Mouse (Mus musculus) MEL (cell line): ENCODE data around the gene Igf2r. TPM values are rescaled to one million over a fixed set of nuclear protein-coding genes. Genes with fewer than 3 reads are reported as not detected.

Source experiments
- DNase-seq: peaks from one replicate; pipeline ENCODE4 v3.0.0; 2011; ENCODE audit warnings: low read depth, low spot score
- H3K27ac ChIP-seq: 2 replicates; pipeline ENCODE4 v1.5.1; 2012; ENCODE audit warnings: low read depth, mild to moderate bottlenecking, control low read depth, low read length, moderate library complexity; ENCODE audit not compliant: control insufficient read depth
- H3K27me3 ChIP-seq, 2 experiments: fragments of 150-350 bp in 1 of 2; sonication (generic) in 1 of 2; 2 replicates each; pipeline ENCODE4 v1.6.1; 2012; ENCODE audit warnings: low read length in 2 of 2, mild to moderate bottlenecking in 2 of 2, improper control_type of control experiment in 1 of 2, moderate library complexity in 1 of 2; ENCODE audit not compliant: insufficient read depth in 2 of 2, control insufficient read depth in 1 of 2
- H3K36me3 ChIP-seq, 2 experiments: 2 replicates each; pipeline ENCODE4 v1.6.1; 2012 to 2014; ENCODE audit warnings: low read length in 2 of 2, improper control_type of control experiment in 1 of 2, inconsistent platforms in 1 of 2, mild to moderate bottlenecking in 1 of 2; ENCODE audit not compliant: insufficient read depth in 2 of 2, control insufficient read depth in 1 of 2
- H3K4me1 ChIP-seq, 2 experiments: fragments of 150-350 bp in 1 of 2; sonication (generic) in 1 of 2; 2 replicates each; pipeline ENCODE4 v1.6.1; 2012; ENCODE audit warnings: low read length in 2 of 2, improper control_type of control experiment in 1 of 2, mild to moderate bottlenecking in 1 of 2; ENCODE audit not compliant: insufficient read depth in 2 of 2, control insufficient read depth in 1 of 2
- H3K4me3 ChIP-seq, 2 experiments: fragments of 150-350 bp in 1 of 2; sonication (generic) in 1 of 2; 2 replicates each; pipeline ENCODE4 v1.5.1; 2012; ENCODE audit warnings: low read depth in 2 of 2, low read length in 2 of 2, mild to moderate bottlenecking in 2 of 2, moderate library complexity in 2 of 2, control low read depth in 1 of 2, improper control_type of control experiment in 1 of 2; ENCODE audit not compliant: control insufficient read depth in 1 of 2, insufficient read depth in 1 of 2
- H3K79me2 ChIP-seq: 2 replicates; pipeline ENCODE4 v1.6.1; 2012; ENCODE audit warnings: mild to moderate bottlenecking, low read length, moderate library complexity; ENCODE audit not compliant: control insufficient read depth, poor library complexity, insufficient read depth
- H3K9ac ChIP-seq: 2 replicates; pipeline ENCODE4 v1.6.1; 2012; ENCODE audit warnings: low read depth, mild to moderate bottlenecking, control low read depth, low read length, moderate library complexity; ENCODE audit not compliant: control insufficient read depth, poor library complexity, severe bottlenecking
- H3K9me3 ChIP-seq: fragments of 150-350 bp; sonication (generic); replicated peaks from 2 replicates; pipeline ENCODE4 v1.6.1; 2012; ENCODE audit warnings: mild to moderate bottlenecking, low read length, improper control_type of control experiment, moderate library complexity; ENCODE audit not compliant: insufficient read depth
- CTCF ChIP-seq, 3 experiments: IDR thresholded peaks in 2 of 3; conservative IDR thresholded peaks in 1 of 3; 2 replicates each; pipeline ENCODE4 v1.5.1; 2011 to 2012; ENCODE audit warnings: low read length in 3 of 3, low read depth in 2 of 3, mild to moderate bottlenecking in 2 of 3, improper control_type of control experiment in 1 of 3, inconsistent platforms in 1 of 3, mixed read lengths in 1 of 3, moderate library complexity in 1 of 3; ENCODE audit not compliant: control insufficient read depth in 1 of 3, insufficient read depth in 1 of 3, poor library complexity in 1 of 3, severe bottlenecking in 1 of 3
- E2F4 ChIP-seq: IDR thresholded peaks from 2 replicates; pipeline ENCODE4 v1.6.1; 2011; ENCODE audit warnings: low read depth, low read length, improper control_type of control experiment, borderline replicate concordance
- HCFC1 ChIP-seq: IDR thresholded peaks from 2 replicates; pipeline ENCODE4 v1.6.1; 2012; ENCODE audit warnings: low read depth, mild to moderate bottlenecking, inconsistent platforms, low read length, improper control_type of control experiment, moderate library complexity
- MXI1 ChIP-seq: IDR thresholded peaks from 2 replicates; pipeline ENCODE4 v1.6.1; 2011; ENCODE audit warnings: mild to moderate bottlenecking, low read depth, low read length, improper control_type of control experiment
- RAD21 ChIP-seq: IDR thresholded peaks from 2 replicates; pipeline ENCODE4 v1.6.1; 2011; ENCODE audit warnings: mild to moderate bottlenecking, low read depth, low read length, improper control_type of control experiment
- RCOR1 ChIP-seq: IDR thresholded peaks from 2 replicates; pipeline ENCODE4 v1.6.1; 2012; ENCODE audit warnings: low read depth, mild to moderate bottlenecking, inconsistent platforms, low read length, improper control_type of control experiment
- SMC3 ChIP-seq: IDR thresholded peaks from 2 replicates; pipeline ENCODE4 v1.6.1; 2011; ENCODE audit warnings: low read depth, low read length, improper control_type of control experiment
- TBP ChIP-seq: IDR thresholded peaks from 2 replicates; pipeline ENCODE4 v1.8.0; 2011; ENCODE audit warnings: low read depth, low read length, improper control_type of control experiment
- TCF12 ChIP-seq: IDR thresholded peaks from 2 replicates; pipeline ENCODE4 v1.6.1; 2014; ENCODE audit warnings: low read depth, mild to moderate bottlenecking, inconsistent platforms, low read length, improper control_type of control experiment, moderate library complexity
- UBTF ChIP-seq: IDR thresholded peaks from 2 replicates; pipeline ENCODE4 v1.6.1; 2012; ENCODE audit warnings: low read depth, mild to moderate bottlenecking, inconsistent platforms, low read length, improper control_type of control experiment, moderate library complexity, borderline replicate concordance; ENCODE audit not compliant: insufficient read depth
- ZMIZ1 ChIP-seq: IDR thresholded peaks from 2 replicates; pipeline ENCODE4 v1.6.1; 2012; ENCODE audit warnings: low read depth, mild to moderate bottlenecking, inconsistent platforms, low read length, improper control_type of control experiment, moderate library complexity
- polyA plus RNA-seq, 2 experiments: library from polyadenylated mRNA; stranded (reverse) in 1 of 2; unstranded in 1 of 2; fragments of >175 nt in 1 of 2; fragments of >200 nt in 1 of 2; gene quantifications; 2 replicates each; pipeline versions ENCODE4 v1.2.1 to v1.2.4; 2012; ENCODE audit warnings: low replicate concordance in 2 of 2, low read depth in 1 of 2; ENCODE audit not compliant: insufficient read length in 2 of 2, insufficient read depth in 1 of 2, missing spikeins in 1 of 2
- total RNA-seq: library from RNA; depleted of rRNA; stranded (reverse); fragments of 300-350 nt; gene quantifications from 2 replicates; pipeline ENCODE4 v1.2.3, GENCODE M21; 2012

Gene Igf2r
- total and polyA plus RNA-seq, 3 experiments = 18.0 to 21.7 (median 18.3) TPM

- DNase-seq = no peak
- Histone ChIP-seq H3K4me3 (no peak overlapping the region), H3K36me3 (no peaks in the 10 kb centered on the region), H3K4me1 (no peaks in the 10 kb centered on the region), H3K9me3 (no peaks in the 10 kb centered on the region), H3K79me2 (no peaks in the 10 kb centered on the region), H3K9ac (no peak overlapping the region), H3K27ac (no peak overlapping the region), H3K27me3 (no peaks in the 10 kb centered on the region)
- no peak for TF ChIP-seq HCFC1
- TF ChIP-seq ZMIZ1 = no peak
- TF ChIP-seq E2F4 = no peak
- no peak for TF ChIP-seq UBTF
- no peak for TF ChIP-seq MXI1
These were observed 69.1 kb downstream of the Igf2r start for GRCm38 (mm10) chr17:12700373-12700772.

DNA sequence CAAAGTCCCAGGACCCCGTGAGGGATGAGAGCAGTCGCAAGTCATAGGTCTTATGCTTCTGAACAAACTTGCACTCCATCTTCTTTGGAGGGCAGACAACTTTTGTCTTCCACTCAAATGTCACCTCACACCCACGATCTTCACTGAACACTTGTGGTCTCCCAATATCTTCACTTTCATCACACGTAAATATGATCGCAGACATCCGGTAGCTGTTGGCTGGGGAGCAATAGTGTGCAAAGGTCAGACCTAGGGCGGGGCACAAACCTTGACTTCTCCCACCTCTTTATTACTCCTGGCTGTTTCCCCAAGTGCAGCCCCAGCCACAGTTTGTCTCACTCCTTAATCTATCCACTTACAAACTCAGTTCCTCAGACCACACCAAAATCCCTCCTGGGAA, 77.6 kb downstream of the Igf2r start:
- Histone ChIP-seq H3K36me3 (no peaks in the 10 kb centered on the region), H3K27me3 (no peaks in the 10 kb centered on the region), H3K4me1 (no peaks in the 10 kb centered on the region), H3K9me3 (no peaks in the 10 kb centered on the region), H3K79me2 (no peaks in the 10 kb centered on the region), H3K27ac (no peak overlapping the region), H3K4me3 (no peak overlapping the region), H3K9ac (no peak overlapping the region)
- TF ChIP-seq TCF12 (no peak), TBP (no peak), RCOR1 (no peak)
- DNase-seq = no peak

GRCm38 (mm10) chr17:12689537-12689936, 79.9 kb downstream of the Igf2r start:
- Histone ChIP-seq H3K4me3 (no peak overlapping the region), H3K9ac (no peak overlapping the region)
- DNase-seq = peak; percentile 26
- TF ChIP-seq SMC3 (peak; percentile 42; the same call in 1 of the 2 replicates), RAD21 (peak; percentile 38), MXI1 (no peak), CTCF (IDR thresholded peaks at IDR 0.05 in 2 of 3, conservative IDR thresholded peaks at IDR 0.05 in 1 of 3; ENCODE audit: control insufficient read depth in 1 of 3, insufficient read depth in 1 of 3, low read depth in 2 of 3, low read length in 3 of 3, poor library complexity in 1 of 3, severe bottlenecking in 1 of 3) (peak; percentile 33 to 52 (median 44); a peak in 5 of 6 replicates)
- TF ChIP-seq, all 39 proteins: peak for 3
- Histone ChIP-seq H3K27ac (no peak overlapping the region), H3K4me1 (no peaks in the 10 kb centered on the region), H3K36me3 (no peaks in the 10 kb centered on the region), H3K79me2 (no peaks in the 10 kb centered on the region), H3K9me3 (no peaks in the 10 kb centered on the region), H3K27me3 (no peaks in the 10 kb centered on the region)
